Mouse (Mus musculus) Muller cell, postnatal 12 days (primary cell): Measurements from ENCODE around the gene Tmod1.
A peak's percentile ranks its signal among the peaks of the same experiment; 100 is the strongest.

Experiments used
- DNase-seq: peaks from one replicate; pipeline ENCODE4 v3.0.0-alpha.2; 2015; ENCODE audit errors: inconsistent ontology term

Gene Tmod1

GRCm38 (mm10) chr4:46038892-46039751 lies at the start of gene Tmod1:
Tmod1 (plus strand) TSS chr4:46038935.
- DNase-seq = peak; percentile 78

- no peak for DNase-seq
Measured at GRCm38 (mm10) chr4:45990427-45991135, 48.2 kb upstream of the Tmod1 start.

GRCm38 (mm10) chr4:45998536-45998935 lies 40.2 kb upstream of the Tmod1 start:
- no peak for DNase-seq

GRCm38 (mm10) chr4:46008142-46008793 lies 30.5 kb upstream of the Tmod1 start:
- DNase-seq = no peak

- no peak for DNase-seq
Measured at GRCm38 (mm10) chr4:46011698-46012097, 27.0 kb upstream of the Tmod1 start.

- DNase-seq = no peak
Measured at GRCm38 (mm10) chr4:46015605-46016004, 23.1 kb upstream of the Tmod1 start.

GRCm38 (mm10) chr4:46023021-46023481 lies 15.7 kb upstream of the Tmod1 start:
- DNase-seq = no peak

- DNase-seq = no peak
Measured at GRCm38 (mm10) chr4:46025893-46026292, 12.8 kb upstream of the Tmod1 start.

GRCm38 (mm10) chr4:46028224-46028623 lies 10.5 kb upstream of the Tmod1 start:
- DNase-seq = no peak

- DNase-seq = no peak
Measured at GRCm38 (mm10) chr4:46028781-46029180, 10.0 kb upstream of the Tmod1 start.

- DNase-seq = no peak
Measured at GRCm38 (mm10) chr4:46029552-46029951, 9.2 kb upstream of the Tmod1 start.

GRCm38 (mm10) chr4:46032448-46032847 lies 6.3 kb upstream of the Tmod1 start:
- DNase-seq = no peak

GRCm38 (mm10) chr4:46033197-46033596 lies 5.5 kb upstream of the Tmod1 start:
- no peak for DNase-seq

GRCm38 (mm10) chr4:46038591-46038891 lies 194 bp upstream of the Tmod1 start:
- DNase-seq = no peak

GRCm38 (mm10) chr4:46039899-46040298 lies 1.2 kb downstream of the Tmod1 start:
- DNase-seq = no peak

GRCm38 (mm10) chr4:46040594-46041192 lies 2.0 kb downstream of the Tmod1 start:
- no peak for DNase-seq

- peak; percentile 59 for DNase-seq
Measured at GRCm38 (mm10) chr4:46041761-46042504, 3.2 kb downstream of the Tmod1 start.

- no peak for DNase-seq
Measured at GRCm38 (mm10) chr4:46042505-46042850, 3.7 kb downstream of the Tmod1 start.

- DNase-seq = no peak
Measured at GRCm38 (mm10) chr4:46043361-46043760, 4.6 kb downstream of the Tmod1 start.

- no peak for DNase-seq
Measured at GRCm38 (mm10) chr4:46047971-46048370, 9.2 kb downstream of the Tmod1 start.

- no peak for DNase-seq
Measured at GRCm38 (mm10) chr4:46048418-46048817, 9.7 kb downstream of the Tmod1 start.
